Mouse (Mus musculus): ENCODE measurements around the gene Ttc5. TPM values are rescaled to one million over a fixed set of nuclear protein-coding genes. Genes with fewer than 3 reads are reported as not detected.
A peak's percentile ranks its signal among the peaks of the same experiment; 100 is the strongest.
"Not testable (repeated sequence)": the region's sequence is repeated elsewhere in the genome, so short reads cannot be mapped to it uniquely, and the experiment has no call there.

The Ttc5 gene
- 87.1 and 89.4 TPM in 2 replicates for polyA plus RNA-seq (2015; fragmentation: Nextera tagmentation; extraction: Ambion mirVana)

GRCm38 (mm10) chr14:50785251-50785637, at the start of gene Ttc5:
Gene Ttc5 (minus strand): TSS chr14:50785519.
- WGBS, result under 1% methylated on average over 21 of the region's 21 CpGs
- ATAC-seq (ENCODE audit: insufficient number of reproducible peaks, insufficient read depth, low FRiP score, low TSS enrichment, low read depth), result peak; percentile 86; the same call in 1 of the 2 replicates
- Histone ChIP-seq H3K27me3 (no peaks in the 10 kb centered on the region), H3K4me1 (peaks cover 9% of the 10 kb centered on the region), H3K9me3 (peaks cover 3% of the 10 kb centered on the region; the same call in 1 of the 2 replicates), H3K36me3 (peaks cover 22% of the 10 kb centered on the region), H3K27ac (peak within 1 kb of the TSS; percentile 68), H3K4me3 (peak within 1 kb of the TSS; percentile 84), H3K4me2 (peak within 1 kb of the TSS; percentile 66), H3K9ac (peak within 1 kb of the TSS; percentile 82)

- Histone ChIP-seq H3K4me1 (no peaks in the 10 kb centered on the region), H3K27me3 (no peaks in the 10 kb centered on the region), H3K9me3 (no peaks in the 10 kb centered on the region), H3K4me3 (no peak overlapping the region), H3K4me2 (no peak overlapping the region), H3K36me3 (0 out of 2 replicates have a peak, but pooled peaks cover 6% of the 10 kb centered on the region), H3K9ac (no peak overlapping the region), H3K27ac (peak overlapping the region; percentile 73; the same call in 1 of the 2 replicates)
- 47% methylated on average over 2 of the region's 2 CpGs for WGBS
- ATAC-seq (ENCODE audit: insufficient number of reproducible peaks, insufficient read depth, low FRiP score, low TSS enrichment, low read depth), result no peak
Observed at GRCm38 (mm10) chr14:50834435-50834834, 49.1 kb upstream of the Ttc5 start.

DNA sequence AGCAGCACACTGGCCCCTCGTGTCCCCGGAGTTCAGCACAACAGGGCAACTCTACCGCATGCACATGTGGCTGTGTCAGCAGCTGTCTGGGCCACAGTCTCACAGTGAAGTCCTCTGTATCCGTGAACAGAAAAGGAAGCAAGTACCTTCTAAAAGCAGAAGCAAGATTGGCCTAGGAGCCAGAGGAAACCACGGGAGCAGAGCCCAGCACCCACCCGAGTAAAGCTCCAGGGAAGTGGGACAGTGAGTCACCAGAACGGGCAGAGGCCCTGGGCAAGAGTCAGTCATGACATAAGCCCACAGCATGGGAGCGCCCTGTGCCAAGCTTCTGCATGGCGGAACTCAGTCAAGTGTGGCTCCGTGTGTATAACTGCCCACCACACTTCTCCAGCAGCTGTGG, 48.6 kb upstream of the Ttc5 start:
- Histone ChIP-seq H3K36me3 (0 out of 2 replicates have a peak, but pooled peaks cover 8% of the 10 kb centered on the region), H3K4me1 (no peaks in the 10 kb centered on the region), H3K27ac (peak overlapping the region; percentile 73), H3K27me3 (no peaks in the 10 kb centered on the region), H3K9ac (no peak overlapping the region), H3K9me3 (no peaks in the 10 kb centered on the region), H3K4me3 (no peak overlapping the region), H3K4me2 (no peak overlapping the region)
- 82% methylated on average over 10 of the region's 10 CpGs for WGBS
- ATAC-seq (ENCODE audit: insufficient number of reproducible peaks, insufficient read depth, low FRiP score, low TSS enrichment, low read depth), result no peak

GRCm38 (mm10) chr14:50829878-50830277, 44.6 kb upstream of the Ttc5 start:
- Histone ChIP-seq H3K9ac (no peak overlapping the region), H3K36me3 (0 out of 2 replicates have a peak, but pooled peaks cover 9% of the 10 kb centered on the region), H3K4me1 (no peaks in the 10 kb centered on the region), H3K4me2 (no peak overlapping the region), H3K27ac (no peak overlapping the region), H3K4me3 (no peak overlapping the region), H3K9me3 (no peaks in the 10 kb centered on the region), H3K27me3 (no peaks in the 10 kb centered on the region)
- WGBS, result 76% methylated on average over 3 of the region's 3 CpGs
- ATAC-seq (ENCODE audit: insufficient number of reproducible peaks, insufficient read depth, low FRiP score, low TSS enrichment, low read depth), result no peak

- no peak overlapping the region for H3K27ac ChIP-seq
- no peaks in the 10 kb centered on the region; the same call in 1 of the 2 replicates for H3K9me3 ChIP-seq
- no peak overlapping the region for H3K4me2 ChIP-seq
- no peak overlapping the region for H3K4me3 ChIP-seq
- no peaks in the 10 kb centered on the region for H3K4me1 ChIP-seq
- 82% methylated on average over 4 of the region's 4 CpGs for WGBS
- H3K36me3 ChIP-seq, result peaks cover 38% of the 10 kb centered on the region
- no peak for ATAC-seq (ENCODE audit: insufficient number of reproducible peaks, insufficient read depth, low FRiP score, low TSS enrichment, low read depth)
- no peak overlapping the region for H3K9ac ChIP-seq
- H3K27me3 ChIP-seq, result no peaks in the 10 kb centered on the region
Observed at GRCm38 (mm10) chr14:50826579-50826978, 41.3 kb upstream of the Ttc5 start.

DNA sequence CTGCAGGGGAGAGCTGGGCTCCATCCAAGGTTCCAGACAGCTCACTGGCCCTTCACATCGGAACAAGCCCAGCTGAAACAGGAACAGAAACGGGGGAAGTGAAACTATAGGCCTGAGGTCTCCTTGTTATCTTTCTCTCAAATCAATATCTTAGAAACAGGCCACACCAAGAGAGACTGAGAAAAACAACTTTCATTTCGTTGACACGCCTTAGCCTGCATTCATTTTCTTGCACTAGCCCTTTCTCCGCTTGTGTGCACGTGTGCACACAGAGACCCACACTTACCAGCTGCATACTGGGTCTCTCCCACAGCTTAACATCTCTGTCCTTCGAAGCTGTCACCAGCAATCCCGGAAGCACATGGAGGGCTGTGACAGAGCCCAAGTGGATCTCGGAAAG, 38.9 kb upstream of the Ttc5 start:
- Histone ChIP-seq H3K9me3 (no peaks in the 10 kb centered on the region; the same call in 1 of the 2 replicates), H3K27me3 (no peaks in the 10 kb centered on the region), H3K9ac (no peak overlapping the region), H3K4me3 (no peak overlapping the region), H3K4me1 (no peaks in the 10 kb centered on the region), H3K27ac (no peak overlapping the region), H3K4me2 (no peak overlapping the region), H3K36me3 (peaks cover 57% of the 10 kb centered on the region)
- 92% methylated on average over 9 of the region's 9 CpGs for WGBS
- ATAC-seq (ENCODE audit: insufficient number of reproducible peaks, insufficient read depth, low FRiP score, low TSS enrichment, low read depth), result no peak

GRCm38 (mm10) chr14:50823240-50823639, 37.9 kb upstream of the Ttc5 start:
- H3K9ac ChIP-seq, result no peak overlapping the region
- WGBS, result 74% methylated on average over 2 of the region's 2 CpGs
- no peak overlapping the region for H3K4me3 ChIP-seq
- no peaks in the 10 kb centered on the region; the same call in 1 of the 2 replicates for H3K9me3 ChIP-seq
- H3K4me2 ChIP-seq, result no peak overlapping the region
- ATAC-seq (ENCODE audit: insufficient number of reproducible peaks, insufficient read depth, low FRiP score, low TSS enrichment, low read depth), result no peak
- H3K27ac ChIP-seq, result no peak overlapping the region
- H3K36me3 ChIP-seq, result peaks cover 61% of the 10 kb centered on the region
- no peaks in the 10 kb centered on the region for H3K4me1 ChIP-seq
- no peaks in the 10 kb centered on the region for H3K27me3 ChIP-seq

- H3K4me2 ChIP-seq, result no peak overlapping the region
- H3K4me3 ChIP-seq, result no peak overlapping the region
- H3K4me1 ChIP-seq, result peaks cover 4% of the 10 kb centered on the region
- ATAC-seq (ENCODE audit: insufficient number of reproducible peaks, insufficient read depth, low FRiP score, low TSS enrichment, low read depth), result no peak
- WGBS, result 95% methylated on average over 2 of the region's 2 CpGs
- H3K27me3 ChIP-seq, result no peaks in the 10 kb centered on the region
- no peak overlapping the region for H3K27ac ChIP-seq
- H3K9ac ChIP-seq, result no peak overlapping the region
- H3K36me3 ChIP-seq, result peaks cover 75% of the 10 kb centered on the region
- H3K9me3 ChIP-seq, result no peaks in the 10 kb centered on the region
Observed at GRCm38 (mm10) chr14:50813060-50813459, 27.7 kb upstream of the Ttc5 start.

GRCm38 (mm10) chr14:50807487-50808072, 22.3 kb upstream of the Ttc5 start, which contains the start of the genes Ccnb1ip1 and Parp2:
Gene Ccnb1ip1 (minus strand): TSS chr14:50807732.
Gene Parp2 (plus strand): TSS chr14:50807841.
- Histone ChIP-seq H3K4me1 (peaks cover 4% of the 10 kb centered on the region), H3K4me2 (peak within 1 kb of the TSS; percentile 60), H3K9ac (peak within 1 kb of the TSS; percentile 79), H3K9me3 (no peaks in the 10 kb centered on the region), H3K27me3 (no peaks in the 10 kb centered on the region), H3K4me3 (peak within 1 kb of the TSS; percentile 66), H3K36me3 (peaks cover 26% of the 10 kb centered on the region), H3K27ac (peak within 1 kb of the TSS; percentile 94)
- ATAC-seq (ENCODE audit: insufficient number of reproducible peaks, insufficient read depth, low FRiP score, low TSS enrichment, low read depth), result peak; percentile 98
- WGBS, result 0% methylated on average over 42 of the region's 42 CpGs

DNA sequence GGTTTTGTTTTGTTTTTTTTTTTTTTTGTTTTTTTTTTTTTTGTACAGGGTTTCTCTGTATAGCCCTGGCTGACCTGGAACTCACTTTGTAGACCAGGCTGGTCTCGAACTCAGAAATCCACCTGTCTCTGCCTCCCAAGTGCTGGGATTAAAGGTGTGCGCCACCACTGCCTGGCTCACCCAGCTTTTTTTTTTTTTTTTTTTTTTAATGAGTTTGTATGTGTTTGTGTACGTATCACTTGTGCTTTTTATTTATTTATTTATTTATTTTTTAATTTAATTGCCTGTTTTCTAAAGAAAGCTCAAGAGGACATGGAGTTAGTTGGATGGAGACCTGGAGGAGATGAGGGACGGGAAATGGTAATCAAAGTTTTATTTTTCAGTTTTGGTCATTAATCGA, 21.1 kb upstream of the Ttc5 start:
- Histone ChIP-seq H3K36me3 (peaks cover 15% of the 10 kb centered on the region), H3K4me2 (peak overlapping the region; percentile 60), H3K4me3 (peak overlapping the region; percentile 66; the same call in 1 of the 2 replicates)
- H3K4me1 ChIP-seq; H3K27ac ChIP-seq; H3K9ac ChIP-seq; ATAC-seq (ENCODE audit: insufficient number of reproducible peaks, insufficient read depth, low FRiP score, low TSS enrichment, low read depth); H3K9me3 ChIP-seq; H3K27me3 ChIP-seq: not testable (repeated sequence)
- 92% methylated on average over 5 of the region's 5 CpGs for WGBS

GRCm38 (mm10) chr14:50804683-50805082, 19.4 kb upstream of the Ttc5 start:
- no peak overlapping the region for H3K4me3 ChIP-seq
- WGBS, result 74% methylated on average over 13 of the region's 13 CpGs
- H3K27ac ChIP-seq, result no peak overlapping the region
- no peak overlapping the region for H3K4me2 ChIP-seq
- ATAC-seq (ENCODE audit: insufficient number of reproducible peaks, insufficient read depth, low FRiP score, low TSS enrichment, low read depth), result no peak
- no peak overlapping the region for H3K9ac ChIP-seq
- no peaks in the 10 kb centered on the region for H3K9me3 ChIP-seq
- no peaks in the 10 kb centered on the region for H3K27me3 ChIP-seq
- H3K36me3 ChIP-seq, result 0 out of 2 replicates have a peak, but pooled peaks cover under 1% of the 10 kb centered on the region
- H3K4me1 ChIP-seq, result peaks cover 6% of the 10 kb centered on the region
